Mouse (Mus musculus) E14TG2a.4 (cell line): ENCODE data around the gene Gnb1l.

Experiments used
- CTCF ChIP-seq: conservative IDR thresholded peaks from 2 replicates; pipeline ENCODE4 v1.5.1; 2014; ENCODE audit warnings: low read length
- NANOG ChIP-seq: IDR thresholded peaks from 2 replicates; pipeline ENCODE4 v1.6.1; 2014; ENCODE audit warnings: borderline replicate concordance, low read length, mixed read lengths

- TF ChIP-seq CTCF (no peak), NANOG (no peak)
Observed at GRCm38 (mm10) chr16:18611752-18612151, 113.2 kb downstream of the Gnb1l start.
